Mouse (Mus musculus): ENCODE measurements around the gene Bcr.

The Bcr gene

GRCm38 (mm10) chr10:75129283-75129710 lies 68.9 kb downstream of the Bcr start:
- no peak for DNase-seq (ENCODE audit: low read depth, low spot score)

GRCm38 (mm10) chr10:75130372-75131046 lies 70.1 kb downstream of the Bcr start:
- DNase-seq (ENCODE audit: low read depth, low spot score), result no peak

GRCm38 (mm10) chr10:75131625-75132024 lies 71.2 kb downstream of the Bcr start:
- no peak for DNase-seq (ENCODE audit: low read depth, low spot score)

GRCm38 (mm10) chr10:75134861-75135517 lies 74.6 kb downstream of the Bcr start:
- no peak for DNase-seq (ENCODE audit: low read depth, low spot score)

GRCm38 (mm10) chr10:75135518-75136162 lies 75.2 kb downstream of the Bcr start:
- no peak for DNase-seq (ENCODE audit: low read depth, low spot score)

GRCm38 (mm10) chr10:75137148-75137547 lies 76.8 kb downstream of the Bcr start:
- DNase-seq (ENCODE audit: low read depth, low spot score), result no peak

- DNase-seq (ENCODE audit: low read depth, low spot score), result no peak
Measured at GRCm38 (mm10) chr10:75145221-75145620, 84.8 kb downstream of the Bcr start.

- DNase-seq (ENCODE audit: low read depth, low spot score), result no peak
Measured at GRCm38 (mm10) chr10:75146001-75146400, 85.6 kb downstream of the Bcr start.

- DNase-seq (ENCODE audit: low read depth, low spot score), result no peak
Measured at GRCm38 (mm10) chr10:75146619-75147018, 86.2 kb downstream of the Bcr start.

GRCm38 (mm10) chr10:75148295-75148694 lies 87.9 kb downstream of the Bcr start:
- DNase-seq (ENCODE audit: low read depth, low spot score), result no peak

GRCm38 (mm10) chr10:75150361-75150760 lies 90.0 kb downstream of the Bcr start:
- no peak for DNase-seq (ENCODE audit: low read depth, low spot score)

- DNase-seq (ENCODE audit: low read depth, low spot score), result peak; percentile 78
Measured at GRCm38 (mm10) chr10:75151311-75151710, 90.9 kb downstream of the Bcr start.

- no peak for DNase-seq (ENCODE audit: low read depth, low spot score)
Measured at GRCm38 (mm10) chr10:75156835-75157234, 96.4 kb downstream of the Bcr start.

- no peak for DNase-seq (ENCODE audit: low read depth, low spot score)
Measured at GRCm38 (mm10) chr10:75157713-75158112, 97.3 kb downstream of the Bcr start.

GRCm38 (mm10) chr10:75158356-75158755 lies 98.0 kb downstream of the Bcr start:
- DNase-seq (ENCODE audit: low read depth, low spot score), result no peak

GRCm38 (mm10) chr10:75160171-75160900 lies 99.9 kb downstream of the Bcr start:
- DNase-seq (ENCODE audit: low read depth, low spot score), result no peak

GRCm38 (mm10) chr10:75165825-75166481 lies 105.6 kb downstream of the Bcr start:
- no peak for DNase-seq (ENCODE audit: low read depth, low spot score)

- no peak for DNase-seq (ENCODE audit: low read depth, low spot score)
Measured at GRCm38 (mm10) chr10:75166601-75167000, 106.2 kb downstream of the Bcr start.

- DNase-seq (ENCODE audit: low read depth, low spot score), result no peak
Measured at GRCm38 (mm10) chr10:75170207-75170850, 109.9 kb downstream of the Bcr start.

- DNase-seq (ENCODE audit: low read depth, low spot score), result no peak
Measured at GRCm38 (mm10) chr10:75173056-75173455, 112.7 kb downstream of the Bcr start.

GRCm38 (mm10) chr10:75173712-75174111 lies 113.3 kb downstream of the Bcr start:
- no peak for DNase-seq (ENCODE audit: low read depth, low spot score)
